In genomic region chr5:149245391-149245964, GRCm38 (mm10) we compare ENCODE assay signal across 7 mouse cellular contexts. TPM values are rescaled to one million over a fixed set of nuclear protein-coding genes. Genes with fewer than 3 reads are reported as not detected.
A peak's percentile ranks its signal among the peaks of the same experiment; 100 is the strongest.
DNase-seq lines count a peak whose midpoint lies in the region; ATAC-seq and TF ChIP-seq lines count a peak whose summit lies in the region.

No protein-coding gene starts in this region.

- no peak for TF ChIP-seq CTCF in testis, adult 2 months (IDR thresholded peaks at IDR 0.05; ENCODE audit: control insufficient read depth, insufficient read depth, insufficient replicate concordance, low read depth, low read length)
- TF ChIP-seq CTCF in stomach, postnatal 0 days (IDR thresholded peaks at IDR 0.05; ENCODE audit: low read depth), result no peak

- no peak for TF ChIP-seq POLR2A in testis, adult 2 months (IDR thresholded peaks at IDR 0.05; ENCODE audit: control insufficient read depth, low read depth, low read length)

- peak overlapping the region; percentile 39; the same call in 1 of the 2 replicates for H3K4me3 ChIP-seq in testis, adult 2 months (ENCODE audit: control insufficient read depth, low read depth, low read length)
- peak overlapping the region; percentile 33 for H3K4me3 ChIP-seq in forebrain, embryonic 10.5 days
- H3K4me3 ChIP-seq in liver, embryonic 11.5 days (ENCODE audit: low read depth, low read length), result peak overlapping the region; percentile 36
- H3K4me3 ChIP-seq in stomach, postnatal 0 days (ENCODE audit: low read depth, low read length), result peak overlapping the region; percentile 23

- peaks cover 12% of the 10 kb centered on the region for H3K4me1 ChIP-seq in testis, adult 2 months (ENCODE audit: control insufficient read depth, insufficient read depth, low read length)
- peaks cover 19% of the 10 kb centered on the region for H3K4me1 ChIP-seq in forebrain, embryonic 10.5 days
- H3K4me1 ChIP-seq in liver, embryonic 11.5 days (replicated peaks; ENCODE audit: control insufficient read depth, insufficient read depth, low read length), result peaks cover 23% of the 10 kb centered on the region
- no peaks in the 10 kb centered on the region; the same call in 1 of the 2 replicates for H3K4me1 ChIP-seq in stomach, postnatal 0 days (replicated peaks; ENCODE audit: control insufficient read depth, insufficient read depth)

- no peak for DNase-seq in testis, postnatal 10 days (ENCODE audit: low spot score)
- DNase-seq in forebrain, embryonic 10.5 days (ENCODE audit: extremely low spot score, low spot score), result no peak
- DNase-seq in liver, embryonic 11.5 days (ENCODE audit: low spot score), result no peak
- DNase-seq in stomach, postnatal 0 days (ENCODE audit: low spot score), result no peak
- DNase-seq in cerebellum, adult 8-10 months, result no peak
- DNase-seq in cerebellum, adult 18-20 months, result no peak

- 66% methylated on average over 9 of the region's 9 CpGs for WGBS in forebrain, embryonic 10.5 days
- 11% methylated on average over 9 of the region's 9 CpGs for WGBS in liver, embryonic 11.5 days
- WGBS in stomach, postnatal 0 days, result 17% methylated on average over 9 of the region's 9 CpGs

- no peak for ATAC-seq in liver, embryonic 11.5 days (replicated peaks; ENCODE audit: low FRiP score)
- ATAC-seq in stomach, postnatal 0 days (ENCODE audit: low FRiP score, low TSS enrichment), result no peak

- H3K9ac ChIP-seq in liver, embryonic 11.5 days (ENCODE audit: low read depth, low read length), result peak overlapping the region; percentile 51
- no peak overlapping the region; the same call in 1 of the 2 replicates for H3K9ac ChIP-seq in stomach, postnatal 0 days (ENCODE audit: low read length)

- H3K4me2 ChIP-seq in liver, embryonic 11.5 days, result peak overlapping the region; percentile 80
- peak overlapping the region; percentile 49 for H3K4me2 ChIP-seq in stomach, postnatal 0 days (replicated peaks; ENCODE audit: low read depth)

- no peak overlapping the region for H3K27ac ChIP-seq in testis, adult 2 months (ENCODE audit: control insufficient read depth, insufficient read depth, low read depth, low read length)
- peak overlapping the region; percentile 75 for H3K27ac ChIP-seq in forebrain, embryonic 10.5 days
- peak overlapping the region; percentile 79 for H3K27ac ChIP-seq in liver, embryonic 11.5 days (ENCODE audit: low read depth, low read length)
- peak overlapping the region; percentile 35; the same call in 1 of the 2 replicates for H3K27ac ChIP-seq in stomach, postnatal 0 days (replicated peaks)

- H3K27me3 ChIP-seq in testis, adult 2 months (ENCODE audit: control insufficient read depth, insufficient read depth, low read length), result no peaks in the 10 kb centered on the region
- no peaks in the 10 kb centered on the region for H3K27me3 ChIP-seq in forebrain, embryonic 10.5 days (ENCODE audit: poor library complexity, severe bottlenecking)
- no peaks in the 10 kb centered on the region for H3K27me3 ChIP-seq in liver, embryonic 11.5 days (replicated peaks; ENCODE audit: control insufficient read depth, insufficient read depth, low read length)
- H3K27me3 ChIP-seq in stomach, postnatal 0 days (ENCODE audit: control insufficient read depth, insufficient read depth, low read length), result no peaks in the 10 kb centered on the region

- H3K9me3 ChIP-seq in forebrain, embryonic 10.5 days, result no peaks in the 10 kb centered on the region; the same call in 1 of the 2 replicates
- H3K9me3 ChIP-seq in liver, embryonic 11.5 days (ENCODE audit: control insufficient read depth, low read length), result peaks cover 2% of the 10 kb centered on the region; the same call in 1 of the 2 replicates
- no peaks in the 10 kb centered on the region for H3K9me3 ChIP-seq in stomach, postnatal 0 days (ENCODE audit: control insufficient read depth, low read length)

- no peaks in the 10 kb centered on the region for H3K36me3 ChIP-seq in testis, adult 2 months (ENCODE audit: control insufficient read depth, insufficient read depth, low read length)
- no peaks in the 10 kb centered on the region for H3K36me3 ChIP-seq in forebrain, embryonic 10.5 days (replicated peaks)
- no peaks in the 10 kb centered on the region for H3K36me3 ChIP-seq in liver, embryonic 11.5 days (ENCODE audit: control insufficient read depth, insufficient read depth, low read length)
- H3K36me3 ChIP-seq in stomach, postnatal 0 days (ENCODE audit: control insufficient read depth, insufficient read depth, low read length), result no peaks in the 10 kb centered on the region

- TF ChIP-seq EP300 in stomach, postnatal 0 days (optimal IDR thresholded peaks at IDR 0.05), result no peak

RNA-seq across cellular contexts. Expression of gene Alox5ap, which starts 19.1 kb away (rescaled TPM):
- polyA plus RNA-seq in testis, adult 2 months (2012; rRNA removed), result 4.0 and 6.0 TPM in 2 replicates
- 2.6 and 3.9 TPM in 2 replicates for polyA plus RNA-seq in forebrain, embryonic 10.5 days (2016; fragmentation: Nextera tagmentation; extraction: Ambion mirVana)
- polyA plus RNA-seq in liver, embryonic 11.5 days (2014; fragmentation: Nextera tagmentation; extraction: Ambion mirVana), result 20.7 and 24.4 TPM in 2 replicates
- polyA plus RNA-seq in stomach, postnatal 0 days (2015; fragmentation: Nextera tagmentation; extraction: Ambion mirVana), result 8.2 and 9.3 TPM in 2 replicates
